Mouse (Mus musculus): ENCODE measurements around the gene Gm20715. TPM values are rescaled to one million over a fixed set of nuclear protein-coding genes. Genes with fewer than 3 reads are reported as not detected.
A peak's percentile ranks its signal among the peaks of the same experiment; 100 is the strongest.

Gm20715 gene
- polyA plus RNA-seq, 1 experiment from 2014 or later, result not detected

DNA sequence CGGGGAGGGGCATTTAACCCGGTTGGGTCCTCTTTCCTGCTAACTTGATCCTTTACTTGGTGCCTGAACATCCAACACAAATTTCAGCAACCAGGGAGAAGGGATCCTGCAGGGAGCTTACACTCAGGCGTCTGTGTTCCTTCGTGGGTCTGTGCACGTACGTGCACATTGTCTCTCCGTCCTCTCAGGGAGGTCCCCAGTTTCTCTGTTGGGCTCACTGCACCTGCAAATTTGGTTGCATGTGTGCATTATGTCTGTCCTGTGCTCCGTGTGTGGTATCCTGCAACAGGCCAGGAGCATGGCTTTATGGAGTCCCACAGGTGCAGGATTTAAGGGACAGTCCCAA is 5.3 kb downstream of the Gm20715 start:
- no peak for TF ChIP-seq CTCF (IDR thresholded peaks at IDR 0.05; ENCODE audit: low read depth)
- Histone ChIP-seq H3K4me2 (ENCODE audit: low read length) (no peak overlapping the region), H3K9ac (ENCODE audit: low read depth, low read length) (no peak overlapping the region), H3K36me3 (ENCODE audit: insufficient read depth, low read length) (no peaks in the 10 kb centered on the region), H3K4me1 (replicated peaks; ENCODE audit: insufficient read depth, low read length) (no peaks in the 10 kb centered on the region), H3K27me3 (ENCODE audit: insufficient read depth, low read length) (no peaks in the 10 kb centered on the region), H3K4me3 (replicated peaks; ENCODE audit: low read depth, low read length) (no peak overlapping the region), H3K9me3 (replicated peaks; ENCODE audit: low read length) (no peaks in the 10 kb centered on the region), H3K27ac (no peak overlapping the region)
- WGBS, result 14% methylated on average over 8 of the region's 8 CpGs
- no peak for DNase-seq (ENCODE audit: low spot score)
- no peak for ATAC-seq (replicated peaks; ENCODE audit: low FRiP score, low read depth)

- 78% methylated on average over 6 of the region's 6 CpGs for WGBS
- ATAC-seq (replicated peaks; ENCODE audit: low FRiP score, low read depth), result no peak
Measured at GRCm38 (mm10) chr7:6419894-6420293, 9.8 kb downstream of the Gm20715 start.

GRCm38 (mm10) chr7:6429381-6429780 is 19.3 kb downstream of the Gm20715 start:
- no peak overlapping the region for H3K4me2 ChIP-seq (ENCODE audit: low read length)
- peak; percentile 19; the same call in 1 of the 2 replicates for TF ChIP-seq CTCF (IDR thresholded peaks at IDR 0.05; ENCODE audit: low read depth)
- no peak overlapping the region for H3K9ac ChIP-seq (ENCODE audit: low read depth, low read length)
- WGBS, result 90% methylated on average over 3 of the region's 3 CpGs
- H3K27me3 ChIP-seq (ENCODE audit: insufficient read depth, low read length), result no peaks in the 10 kb centered on the region
- ATAC-seq (replicated peaks; ENCODE audit: low FRiP score, low read depth) (no peak), DNase-seq (ENCODE audit: low spot score) (no peak)
- H3K4me1 ChIP-seq (replicated peaks; ENCODE audit: insufficient read depth, low read length), result no peaks in the 10 kb centered on the region
- no peak overlapping the region for H3K27ac ChIP-seq
- no peaks in the 10 kb centered on the region for H3K9me3 ChIP-seq (replicated peaks; ENCODE audit: low read length)
- no peaks in the 10 kb centered on the region for H3K36me3 ChIP-seq (ENCODE audit: insufficient read depth, low read length)
- no peak overlapping the region for H3K4me3 ChIP-seq (replicated peaks; ENCODE audit: low read depth, low read length)

More at GRCm38 (mm10) chr7:6419894-6420293, 9.8 kb downstream of the Gm20715 start:
- no peak overlapping the region for H3K4me2 ChIP-seq (ENCODE audit: low read length)
- no peaks in the 10 kb centered on the region for H3K4me1 ChIP-seq (replicated peaks; ENCODE audit: insufficient read depth, low read length)
- H3K36me3 ChIP-seq (ENCODE audit: insufficient read depth, low read length), result no peaks in the 10 kb centered on the region
- TF ChIP-seq CTCF (IDR thresholded peaks at IDR 0.05; ENCODE audit: low read depth), result no peak
- no peak overlapping the region for H3K9ac ChIP-seq (ENCODE audit: low read depth, low read length)
- H3K4me3 ChIP-seq (replicated peaks; ENCODE audit: low read depth, low read length), result no peak overlapping the region
- no peak for DNase-seq (ENCODE audit: low spot score)
- no peaks in the 10 kb centered on the region for H3K27me3 ChIP-seq (ENCODE audit: insufficient read depth, low read length)
- no peaks in the 10 kb centered on the region for H3K9me3 ChIP-seq (replicated peaks; ENCODE audit: low read length)
- H3K27ac ChIP-seq, result no peak overlapping the region

GRCm38 (mm10) chr7:6430342-6430741 is 20.3 kb downstream of the Gm20715 start:
- ATAC-seq (replicated peaks; ENCODE audit: low FRiP score, low read depth), result no peak

DNA sequence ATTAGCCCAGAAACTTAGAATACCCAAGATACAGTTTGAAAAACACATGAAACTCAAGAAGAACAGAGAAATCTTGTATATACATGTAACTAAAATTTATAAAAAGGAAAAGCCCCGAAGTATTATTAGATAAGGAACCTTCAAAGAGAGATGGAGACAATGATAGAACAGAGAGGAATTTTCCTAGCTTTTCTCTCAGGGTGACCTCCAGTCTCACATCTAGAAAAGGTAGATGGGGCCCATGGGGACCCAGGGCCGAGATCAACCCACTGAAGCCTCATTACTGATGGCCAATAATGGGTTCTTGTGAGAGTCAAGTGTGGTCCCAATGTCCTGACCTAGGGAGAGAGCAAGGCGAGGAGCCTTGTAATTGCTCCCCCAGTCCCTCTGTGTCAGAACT is 28.3 kb downstream of the Gm20715 start, which contains the start of gene Olfr1344:
TSS of gene Olfr1344 (plus strand) at position 301 of the 400 bp plus-strand sequence.
- no peaks in the 10 kb centered on the region for H3K27me3 ChIP-seq (ENCODE audit: insufficient read depth, low read length)
- no peak within 1 kb of the TSS for H3K4me3 ChIP-seq (replicated peaks; ENCODE audit: low read depth, low read length)
- DNase-seq (ENCODE audit: low spot score), result no peak
- no peaks in the 10 kb centered on the region for H3K4me1 ChIP-seq (replicated peaks; ENCODE audit: insufficient read depth, low read length)
- H3K4me2 ChIP-seq (ENCODE audit: low read length), result no peak within 1 kb of the TSS
- H3K36me3 ChIP-seq (ENCODE audit: insufficient read depth, low read length), result no peaks in the 10 kb centered on the region
- H3K27ac ChIP-seq, result no peak within 1 kb of the TSS
- WGBS, result 67% methylated on average over 3 of the region's 3 CpGs
- H3K9ac ChIP-seq (ENCODE audit: low read depth, low read length), result no peak within 1 kb of the TSS
- no peak for ATAC-seq (replicated peaks; ENCODE audit: low FRiP score, low read depth)
- no peak for TF ChIP-seq CTCF (IDR thresholded peaks at IDR 0.05; ENCODE audit: low read depth)
- H3K9me3 ChIP-seq (replicated peaks; ENCODE audit: low read length), result no peaks in the 10 kb centered on the region

More at GRCm38 (mm10) chr7:6430342-6430741, 20.3 kb downstream of the Gm20715 start:
- peak; percentile 53; the same call in 1 of the 2 replicates for TF ChIP-seq CTCF (IDR thresholded peaks at IDR 0.05; ENCODE audit: low read depth)
- Histone ChIP-seq H3K4me3 (replicated peaks; ENCODE audit: low read depth, low read length) (no peak overlapping the region), H3K9me3 (replicated peaks; ENCODE audit: low read length) (no peaks in the 10 kb centered on the region), H3K27ac (no peak overlapping the region), H3K9ac (ENCODE audit: low read depth, low read length) (no peak overlapping the region), H3K4me1 (replicated peaks; ENCODE audit: insufficient read depth, low read length) (no peaks in the 10 kb centered on the region), H3K27me3 (ENCODE audit: insufficient read depth, low read length) (no peaks in the 10 kb centered on the region), H3K4me2 (ENCODE audit: low read length) (no peak overlapping the region), H3K36me3 (ENCODE audit: insufficient read depth, low read length) (no peaks in the 10 kb centered on the region)
- 49% methylated on average over 2 of the region's 2 CpGs for WGBS
- peak; percentile 2 for DNase-seq (ENCODE audit: low spot score)

DNA sequence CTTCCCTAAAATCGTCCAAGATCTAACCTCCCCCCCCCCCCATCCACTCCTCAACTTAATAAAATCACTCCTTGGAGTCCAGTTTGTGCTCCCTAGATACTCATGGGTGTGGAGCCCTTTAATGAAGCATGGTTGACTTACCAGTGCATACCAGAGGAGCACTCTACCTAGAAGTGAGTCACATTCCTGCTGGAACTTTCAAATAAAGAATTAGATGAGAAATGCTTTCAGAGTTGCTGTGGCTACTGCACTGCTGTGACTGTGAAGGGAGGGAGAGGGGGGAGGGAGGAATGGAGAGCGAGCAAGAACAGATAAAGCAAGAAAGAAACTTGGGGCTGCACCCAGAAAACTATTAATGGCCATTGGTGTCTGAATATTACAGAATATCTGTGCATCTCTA is 31.1 kb downstream of the Gm20715 start:
- H3K4me2 ChIP-seq (ENCODE audit: low read length), result no peak overlapping the region
- TF ChIP-seq CTCF (IDR thresholded peaks at IDR 0.05; ENCODE audit: low read depth), result no peak
- H3K4me3 ChIP-seq (replicated peaks; ENCODE audit: low read depth, low read length), result no peak overlapping the region
- H3K9me3 ChIP-seq (replicated peaks; ENCODE audit: low read length), result no peaks in the 10 kb centered on the region
- no peak overlapping the region for H3K27ac ChIP-seq
- H3K36me3 ChIP-seq (ENCODE audit: insufficient read depth, low read length), result no peaks in the 10 kb centered on the region
- 0 out of 2 replicates have a peak, but pooled peaks have one; percentile 33 for ATAC-seq (replicated peaks; ENCODE audit: low FRiP score, low read depth)
- 61% methylated on average over 2 of the region's 2 CpGs for WGBS
- no peak for DNase-seq (ENCODE audit: low spot score)
- no peak overlapping the region for H3K9ac ChIP-seq (ENCODE audit: low read depth, low read length)
- no peaks in the 10 kb centered on the region for H3K27me3 ChIP-seq (ENCODE audit: insufficient read depth, low read length)
- no peaks in the 10 kb centered on the region for H3K4me1 ChIP-seq (replicated peaks; ENCODE audit: insufficient read depth, low read length)

GRCm38 (mm10) chr7:6447771-6448170 is 37.7 kb downstream of the Gm20715 start:
- ATAC-seq (replicated peaks; ENCODE audit: low FRiP score, low read depth) (no peak), DNase-seq (ENCODE audit: low spot score) (no peak)
- H3K4me2 ChIP-seq (ENCODE audit: low read length), result no peak overlapping the region
- no peak for TF ChIP-seq CTCF (IDR thresholded peaks at IDR 0.05; ENCODE audit: low read depth)
- WGBS, result 84% methylated on average over 5 of the region's 5 CpGs
- no peaks in the 10 kb centered on the region for H3K4me1 ChIP-seq (replicated peaks; ENCODE audit: insufficient read depth, low read length)
- no peak overlapping the region for H3K9ac ChIP-seq (ENCODE audit: low read depth, low read length)
- H3K27ac ChIP-seq, result no peak overlapping the region
- H3K9me3 ChIP-seq (replicated peaks; ENCODE audit: low read length), result no peaks in the 10 kb centered on the region; the same call in 1 of the 2 replicates
- no peak overlapping the region for H3K4me3 ChIP-seq (replicated peaks; ENCODE audit: low read depth, low read length)
- no peaks in the 10 kb centered on the region for H3K27me3 ChIP-seq (ENCODE audit: insufficient read depth, low read length)
- H3K36me3 ChIP-seq (ENCODE audit: insufficient read depth, low read length), result no peaks in the 10 kb centered on the region
